Mouse (Mus musculus): ENCODE measurements around the gene Npff. TPM values are rescaled to one million over a fixed set of nuclear protein-coding genes. Genes with fewer than 3 reads are reported as not detected.

Npff gene
- polyA plus RNA-seq, 1 experiment from 2014 or later: 5.4 TPM

DNA sequence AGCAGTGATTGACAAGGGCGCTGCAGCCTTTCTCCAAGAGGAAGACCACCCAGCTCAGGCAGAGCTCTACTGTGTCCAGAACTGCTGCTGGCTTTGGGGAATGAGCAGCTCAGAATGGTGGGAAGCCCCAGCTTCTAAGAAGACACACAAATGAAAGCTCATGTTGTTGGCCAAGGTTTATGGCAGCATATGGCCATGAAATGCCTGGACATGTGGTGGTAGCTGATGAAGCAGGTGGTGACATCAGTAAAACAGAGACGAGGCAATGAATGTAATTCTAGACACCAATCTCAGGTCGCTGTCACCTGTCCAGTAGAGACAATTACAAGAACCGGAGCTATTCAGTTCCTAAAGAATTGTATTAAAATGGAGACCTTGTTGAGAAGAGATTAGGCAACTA, 20.1 kb upstream of the Npff start:
- H3K4me1 ChIP-seq: no peaks in the 10 kb centered on the region
- peaks cover 72% of the 10 kb centered on the region for H3K36me3 ChIP-seq
- no peaks in the 10 kb centered on the region for H3K9me3 ChIP-seq
- H3K9ac ChIP-seq: no peak overlapping the region
- ATAC-seq (ENCODE audit: borderline replicate concordance, extremely low read depth, low FRiP score, low TSS enrichment): no peak
- no peaks in the 10 kb centered on the region for H3K27me3 ChIP-seq
- H3K27ac ChIP-seq: no peak overlapping the region
- 92% methylated on average over 4 of the region's 4 CpGs for WGBS
- H3K4me3 ChIP-seq: no peak overlapping the region
- H3K4me2 ChIP-seq: no peak overlapping the region

DNA sequence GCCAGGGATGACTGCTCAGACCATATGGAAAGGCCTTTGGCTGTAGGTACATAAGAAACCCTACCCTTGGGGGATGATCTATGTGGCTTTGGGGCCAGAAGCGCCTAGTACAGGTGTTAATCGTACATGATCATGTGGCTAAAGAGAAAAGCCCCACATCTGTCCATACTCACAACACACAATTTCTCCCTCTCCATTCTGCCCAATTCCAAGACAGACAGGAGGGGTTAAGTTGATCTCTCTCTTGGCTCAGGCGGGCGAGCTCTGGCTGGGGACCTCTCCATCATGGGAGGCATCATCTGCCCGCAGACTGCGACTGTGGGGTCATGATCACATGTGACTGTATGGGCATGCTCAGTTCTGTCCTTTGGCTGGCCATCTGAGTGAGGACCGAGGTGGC, 9.2 kb upstream of the Npff start:
- Histone ChIP-seq H3K9me3 (no peaks in the 10 kb centered on the region), H3K36me3 (peaks cover 83% of the 10 kb centered on the region), H3K4me2 (no peak overlapping the region), H3K9ac (no peak overlapping the region), H3K4me3 (no peak overlapping the region), H3K4me1 (no peaks in the 10 kb centered on the region), H3K27ac (no peak overlapping the region), H3K27me3 (no peaks in the 10 kb centered on the region)
- 87% methylated on average over 7 of the region's 7 CpGs for WGBS
- no peak for ATAC-seq (ENCODE audit: borderline replicate concordance, extremely low read depth, low FRiP score, low TSS enrichment)

DNA sequence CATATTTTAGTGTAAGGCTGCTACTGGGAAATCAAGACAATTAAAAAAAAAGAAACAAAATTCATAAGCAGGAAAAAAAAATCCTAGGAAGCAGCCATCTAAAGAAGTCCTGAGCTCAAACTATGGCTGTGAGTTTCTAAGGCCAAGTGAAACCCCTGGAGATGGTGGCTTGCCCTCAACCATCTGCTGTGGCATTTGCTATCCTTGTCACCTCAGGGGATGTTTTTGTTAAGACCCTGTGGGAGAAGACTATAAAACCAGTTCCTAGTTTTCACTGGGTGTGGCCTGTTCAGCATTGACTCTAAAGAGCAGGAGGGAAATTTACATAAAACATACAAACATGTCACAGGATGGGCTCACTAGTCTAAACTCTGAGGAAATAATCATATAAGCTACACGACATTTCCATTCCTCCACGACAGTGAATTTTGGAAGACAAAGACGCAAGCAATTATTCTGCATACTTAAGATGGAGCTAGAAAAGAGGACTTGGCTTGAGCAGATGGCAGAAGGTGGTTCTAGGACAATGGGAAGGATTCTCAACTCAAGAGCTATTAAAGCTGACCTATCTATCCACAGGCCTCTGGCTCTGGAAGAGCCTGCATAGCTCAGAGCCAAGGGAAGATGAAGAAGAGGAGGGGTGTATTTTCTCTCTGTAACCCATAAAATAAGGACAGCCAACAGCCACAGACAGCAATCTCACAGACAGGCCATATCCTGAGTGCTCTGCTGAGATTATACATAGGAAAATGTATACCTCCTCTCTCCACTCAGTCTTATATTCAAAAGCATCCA, 7.6 kb upstream of the Npff start:
- ATAC-seq (ENCODE audit: borderline replicate concordance, extremely low read depth, low FRiP score, low TSS enrichment): no peak
- no peak overlapping the region for H3K9ac ChIP-seq
- no peaks in the 10 kb centered on the region for H3K27me3 ChIP-seq
- peaks cover 90% of the 10 kb centered on the region for H3K36me3 ChIP-seq
- H3K4me1 ChIP-seq: no peaks in the 10 kb centered on the region
- H3K9me3 ChIP-seq: no peaks in the 10 kb centered on the region
- H3K4me2 ChIP-seq: no peak overlapping the region
- H3K4me3 ChIP-seq: no peak overlapping the region
- H3K27ac ChIP-seq: no peak overlapping the region
- 85% methylated on average over 3 of the region's 3 CpGs for WGBS

DNA sequence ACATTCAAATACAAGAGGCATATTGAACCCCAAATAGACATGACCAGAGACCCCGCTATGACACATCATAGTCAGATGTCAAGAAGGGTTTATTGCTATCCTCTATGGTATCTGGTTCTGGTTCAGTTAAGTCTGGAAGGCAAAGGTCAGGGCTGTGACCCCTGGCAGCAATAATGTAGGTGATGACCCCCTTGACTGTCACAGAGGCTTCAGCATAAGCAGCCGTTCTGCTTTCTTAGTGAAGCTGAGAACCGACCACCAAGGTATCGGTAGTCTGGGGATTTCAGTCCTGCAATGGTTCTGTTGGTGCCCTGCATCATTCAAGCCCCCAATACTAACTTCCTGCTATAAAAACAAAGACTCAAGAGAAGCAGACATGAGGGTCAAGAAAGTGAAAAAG, 6.8 kb upstream of the Npff start:
- Histone ChIP-seq H3K4me1 (no peaks in the 10 kb centered on the region), H3K9ac (no peak overlapping the region), H3K27ac (no peak overlapping the region), H3K27me3 (no peaks in the 10 kb centered on the region), H3K36me3 (peaks cover 86% of the 10 kb centered on the region), H3K9me3 (no peaks in the 10 kb centered on the region), H3K4me3 (no peak overlapping the region), H3K4me2 (no peak overlapping the region)
- WGBS: 89% methylated on average over 4 of the region's 4 CpGs
- ATAC-seq (ENCODE audit: borderline replicate concordance, extremely low read depth, low FRiP score, low TSS enrichment): no peak

DNA sequence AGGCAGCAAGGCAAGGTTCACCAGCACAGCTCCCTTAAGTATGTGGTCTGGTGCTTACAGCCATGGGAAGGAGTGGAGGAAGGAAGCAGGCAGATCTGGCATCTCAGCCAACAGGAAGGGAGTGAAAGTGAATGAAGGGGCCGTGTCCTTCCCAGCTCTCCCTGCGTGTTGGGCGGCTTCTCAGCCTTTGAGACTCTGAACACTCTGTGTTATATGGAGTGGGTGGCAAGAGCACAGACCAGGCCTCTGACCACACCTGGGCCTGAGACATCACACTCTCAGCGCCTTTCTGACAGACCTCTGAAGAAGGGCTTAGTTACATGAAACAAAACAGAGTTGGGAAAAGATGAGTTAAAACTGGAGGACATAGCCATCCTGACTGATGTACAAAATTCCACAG, 5.8 kb upstream of the Npff start:
- Histone ChIP-seq H3K27me3 (no peaks in the 10 kb centered on the region), H3K36me3 (peaks cover 84% of the 10 kb centered on the region), H3K4me2 (no peak overlapping the region), H3K9me3 (no peaks in the 10 kb centered on the region), H3K4me3 (no peak overlapping the region), H3K9ac (no peak overlapping the region), H3K27ac (no peak overlapping the region), H3K4me1 (no peaks in the 10 kb centered on the region)
- 85% methylated on average over 4 of the region's 4 CpGs for WGBS
- ATAC-seq (ENCODE audit: borderline replicate concordance, extremely low read depth, low FRiP score, low TSS enrichment): no peak

DNA sequence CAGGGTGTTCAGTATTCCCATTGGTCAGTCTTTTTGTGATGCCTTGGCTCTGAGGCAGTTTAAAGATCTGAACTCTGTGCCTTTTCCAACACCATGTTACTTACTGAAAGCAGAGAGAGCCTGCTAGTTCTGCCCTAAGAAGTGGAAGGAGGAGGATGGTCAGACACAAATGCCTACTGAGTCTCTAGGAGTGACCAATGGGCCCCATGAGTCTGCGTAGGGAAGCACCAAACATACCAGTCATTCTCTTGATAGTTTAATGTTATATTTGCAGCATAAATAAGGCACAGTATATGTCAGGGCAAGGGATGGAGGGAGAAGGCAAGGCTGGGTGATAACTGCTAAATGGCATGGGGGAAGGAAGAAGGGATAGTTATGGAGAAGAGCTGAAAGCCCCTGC, 3.7 kb upstream of the Npff start:
- WGBS: 97% methylated on average over 1 of the region's 1 CpGs
- ATAC-seq (ENCODE audit: borderline replicate concordance, extremely low read depth, low FRiP score, low TSS enrichment): no peak
- Histone ChIP-seq H3K4me3 (no peak overlapping the region), H3K9me3 (no peaks in the 10 kb centered on the region), H3K27ac (no peak overlapping the region), H3K4me2 (no peak overlapping the region), H3K9ac (no peak overlapping the region), H3K27me3 (no peaks in the 10 kb centered on the region), H3K36me3 (peaks cover 82% of the 10 kb centered on the region), H3K4me1 (no peaks in the 10 kb centered on the region)

DNA sequence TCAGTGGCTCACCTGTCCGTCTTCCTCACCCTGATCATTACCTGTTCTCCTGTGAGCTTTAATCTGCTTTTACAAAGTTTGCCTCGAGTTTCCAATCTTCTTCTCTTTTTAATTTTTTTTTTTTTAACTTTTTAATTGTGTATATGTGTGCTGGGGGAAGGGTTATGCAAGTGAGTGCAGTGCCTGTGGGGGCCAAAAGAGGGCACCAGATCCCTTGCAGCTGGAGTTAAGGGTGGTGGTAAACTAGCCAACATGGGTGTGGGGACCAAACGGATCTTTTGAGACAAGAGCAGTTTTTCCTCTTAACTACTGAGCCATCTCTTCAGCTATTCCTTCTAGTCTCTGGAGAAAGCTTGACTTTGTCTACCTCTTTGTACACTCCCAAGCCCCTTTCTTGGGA, 3.2 kb upstream of the Npff start:
- H3K27ac ChIP-seq: no peak overlapping the region
- H3K4me2 ChIP-seq: no peak overlapping the region
- no peak overlapping the region for H3K9ac ChIP-seq
- no peak for ATAC-seq (ENCODE audit: borderline replicate concordance, extremely low read depth, low FRiP score, low TSS enrichment)
- no peak overlapping the region for H3K4me3 ChIP-seq
- H3K9me3 ChIP-seq: no peaks in the 10 kb centered on the region
- H3K27me3 ChIP-seq: no peaks in the 10 kb centered on the region
- no peaks in the 10 kb centered on the region for H3K4me1 ChIP-seq
- WGBS: 71% methylated on average over 3 of the region's 3 CpGs
- H3K36me3 ChIP-seq: peaks cover 78% of the 10 kb centered on the region

DNA sequence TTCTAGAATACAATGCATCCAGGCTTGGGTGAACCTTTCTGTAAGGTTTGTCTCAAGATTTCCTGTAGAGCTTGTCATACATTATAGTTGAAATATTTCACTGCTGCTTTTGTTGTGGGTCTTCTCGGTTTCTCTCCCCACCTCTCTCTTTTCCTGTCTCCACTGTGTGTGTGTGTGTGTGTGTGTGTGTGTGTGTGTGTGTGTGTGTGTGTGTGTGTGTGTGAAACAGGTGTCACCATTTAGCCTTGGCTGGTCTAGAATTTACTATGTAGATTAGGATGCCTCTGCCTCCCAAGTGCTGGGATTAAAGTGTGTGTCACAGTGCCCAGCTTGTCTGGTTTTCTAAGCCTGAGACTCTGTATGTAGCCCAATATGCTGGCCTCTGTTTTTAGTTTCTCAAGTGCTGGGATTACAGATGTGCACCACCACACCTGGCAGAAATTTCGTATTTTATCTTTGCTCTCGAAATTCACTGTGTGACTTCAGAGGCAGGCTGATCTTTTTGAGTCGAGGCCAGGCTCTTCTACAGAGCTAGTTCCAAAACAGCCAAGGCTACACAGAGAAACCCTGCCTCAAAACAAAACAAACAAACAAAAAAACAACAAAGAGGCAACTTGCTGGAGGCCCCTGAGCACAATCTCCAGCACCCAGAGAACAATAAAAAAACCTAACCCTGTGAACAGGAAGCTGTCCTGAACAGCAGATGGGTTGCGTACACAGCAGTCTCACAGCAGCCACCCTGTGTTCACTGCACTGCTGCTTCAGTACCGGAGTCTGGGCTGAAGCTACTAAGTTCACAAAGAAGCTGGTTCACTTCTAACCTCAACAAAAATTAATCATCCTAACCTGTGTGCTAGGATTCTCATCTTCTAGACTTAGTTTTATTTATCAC, 1.6 kb upstream of the Npff start:
- peaks cover 71% of the 10 kb centered on the region for H3K36me3 ChIP-seq

DNA sequence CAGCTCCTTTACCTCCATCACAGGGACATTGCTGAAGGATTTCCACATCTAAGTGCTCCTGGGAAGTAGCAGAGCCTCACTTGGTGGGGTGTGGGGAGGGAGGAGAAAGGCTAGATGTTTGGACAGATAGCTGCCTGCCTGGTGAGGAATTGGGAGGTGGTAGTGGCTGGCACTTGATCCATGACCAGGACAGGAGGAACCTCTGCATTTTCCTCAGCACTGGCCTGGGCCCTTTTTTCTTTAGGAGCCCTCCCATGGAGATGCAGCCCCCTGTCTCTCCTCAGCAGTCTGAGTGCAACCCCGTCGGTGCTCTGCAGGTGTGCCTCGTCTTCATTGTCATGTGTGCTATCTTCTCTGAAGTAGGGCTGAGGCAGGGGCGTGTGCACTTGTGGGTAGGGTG, 3.3 kb downstream of the Npff start:
- no peak for ATAC-seq (ENCODE audit: borderline replicate concordance, extremely low read depth, low FRiP score, low TSS enrichment)
- Histone ChIP-seq H3K4me3 (no peak overlapping the region), H3K9ac (no peak overlapping the region), H3K4me2 (no peak overlapping the region), H3K27ac (no peak overlapping the region), H3K36me3 (peaks cover 41% of the 10 kb centered on the region), H3K9me3 (no peaks in the 10 kb centered on the region), H3K27me3 (no peaks in the 10 kb centered on the region), H3K4me1 (peaks cover 20% of the 10 kb centered on the region)
- WGBS: 78% methylated on average over 4 of the region's 4 CpGs

More for the DNA sequence above, 1.6 kb upstream of the Npff start:
- no peak overlapping the region for H3K4me3 ChIP-seq
- no peak overlapping the region for H3K27ac ChIP-seq
- no peak overlapping the region for H3K9ac ChIP-seq
- WGBS: 74% methylated on average over 6 of the region's 6 CpGs
- no peaks in the 10 kb centered on the region for H3K4me1 ChIP-seq
- no peak overlapping the region for H3K4me2 ChIP-seq
- H3K9me3 ChIP-seq: no peaks in the 10 kb centered on the region
- H3K27me3 ChIP-seq: no peaks in the 10 kb centered on the region
- ATAC-seq (ENCODE audit: borderline replicate concordance, extremely low read depth, low FRiP score, low TSS enrichment): no peak

DNA sequence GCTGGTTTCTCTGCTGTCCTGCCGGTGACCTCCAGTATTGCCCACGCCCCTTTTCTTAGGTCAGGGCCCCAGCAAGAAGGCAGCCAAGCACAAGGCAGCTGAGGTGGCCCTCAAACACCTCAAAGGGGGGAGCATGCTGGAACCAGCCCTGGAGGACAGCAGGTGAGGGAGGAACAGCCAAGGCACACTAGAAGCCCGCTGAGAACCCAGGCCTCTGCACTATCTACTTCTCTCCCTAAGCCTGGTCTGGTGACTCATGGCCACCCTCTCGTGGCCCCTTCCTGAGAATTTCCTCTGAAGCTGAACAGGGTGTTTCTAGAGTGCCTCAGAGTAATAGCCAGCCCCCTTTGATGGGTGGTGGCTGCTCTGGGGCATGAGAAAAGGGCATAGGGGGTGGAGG, 4.3 kb downstream of the Npff start:
- Histone ChIP-seq H3K27ac (no peak overlapping the region), H3K4me3 (no peak overlapping the region), H3K36me3 (peaks cover 34% of the 10 kb centered on the region), H3K9ac (no peak overlapping the region), H3K4me2 (no peak overlapping the region), H3K9me3 (no peaks in the 10 kb centered on the region), H3K27me3 (no peaks in the 10 kb centered on the region), H3K4me1 (peaks cover 30% of the 10 kb centered on the region)
- ATAC-seq (ENCODE audit: borderline replicate concordance, extremely low read depth, low FRiP score, low TSS enrichment): no peak
- 73% methylated on average over 4 of the region's 4 CpGs for WGBS

DNA sequence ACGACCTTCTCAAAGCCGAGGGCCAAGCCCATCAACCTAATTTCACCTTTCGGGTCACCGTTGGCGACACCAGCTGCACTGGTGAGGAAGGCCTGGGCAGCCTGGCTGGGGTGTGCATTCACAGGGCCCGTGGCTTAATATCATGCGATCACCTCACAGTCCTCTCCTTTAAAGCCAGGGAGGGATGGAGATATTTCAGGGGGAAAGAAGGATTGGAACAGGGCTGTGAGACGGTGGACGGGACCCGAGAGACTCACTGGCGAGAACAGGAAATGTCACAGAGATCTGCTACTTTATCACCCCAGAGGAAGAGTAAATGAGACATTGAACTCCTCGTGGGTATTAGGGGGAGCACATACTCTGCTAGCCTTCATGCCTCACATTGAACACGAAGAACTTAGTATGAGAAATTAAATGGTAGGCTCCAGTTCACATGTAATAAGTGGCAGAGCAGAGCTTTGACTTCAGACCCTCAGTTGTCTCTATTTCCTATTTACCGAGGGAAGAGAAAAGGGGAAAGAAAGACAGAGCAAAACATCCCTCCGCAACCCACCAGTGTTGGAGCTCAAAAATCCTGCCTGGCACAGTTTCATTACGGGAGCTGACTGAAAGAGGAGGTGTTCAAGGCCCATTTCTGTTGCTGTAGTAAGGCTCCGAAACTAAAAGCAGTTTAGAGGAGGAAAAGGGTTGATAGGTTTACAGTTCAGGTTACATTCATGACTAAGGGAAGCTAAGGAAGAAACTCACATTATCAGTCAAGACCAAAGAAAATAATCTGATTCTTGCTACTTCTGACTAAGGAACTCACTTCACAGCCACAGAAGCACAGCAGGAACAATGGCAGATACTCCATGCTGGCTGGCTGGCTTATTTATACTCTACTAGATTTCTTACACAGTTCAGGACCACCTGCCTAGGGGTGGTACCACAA, 5.3 kb downstream of the Npff start:
- peaks cover 33% of the 10 kb centered on the region for H3K4me1 ChIP-seq
- H3K27ac ChIP-seq: peak overlapping the region; percentile 100
- H3K36me3 ChIP-seq: peaks cover 29% of the 10 kb centered on the region
- peak overlapping the region; percentile 87 for H3K9ac ChIP-seq
- WGBS: 49% methylated on average over 17 of the region's 17 CpGs
- H3K4me2 ChIP-seq: peak overlapping the region; percentile 92
- no peak for ATAC-seq (ENCODE audit: borderline replicate concordance, extremely low read depth, low FRiP score, low TSS enrichment)
- H3K4me3 ChIP-seq: peak overlapping the region; percentile 76
- no peaks in the 10 kb centered on the region for H3K9me3 ChIP-seq
- no peaks in the 10 kb centered on the region for H3K27me3 ChIP-seq

All from lung, embryonic 15.5 days (tissue).